Mouse (Mus musculus) midbrain, embryonic 16.5 days (tissue): ENCODE results near the gene Greb1. TPM values are rescaled to one million over a fixed set of nuclear protein-coding genes. Genes with fewer than 3 reads are reported as not detected.
A peak's percentile ranks its signal among the peaks of the same experiment; 100 is the strongest.

Experiments used
- ATAC-seq: fragments of 200-750 bp; cut with Nextera tagmentation; 2 replicates; pipeline ENCODE4 v1.8.0; 2017; ENCODE audit warnings: moderate TSS enrichment
- H3K27ac ChIP-seq: fragments of 300-500 bp; sonication (generic); 2 replicates; pipeline ENCODE4 v1.5.1; 2014; ENCODE audit warnings: mild to moderate bottlenecking, low read length, mixed read lengths
- H3K27me3 ChIP-seq: fragments of 300-500 bp; sonication (generic); 2 replicates; pipeline ENCODE4 v1.6.1; 2014; ENCODE audit warnings: low read depth, low read length, mixed read lengths; ENCODE audit not compliant: control insufficient read depth, insufficient read depth
- H3K36me3 ChIP-seq: fragments of 300-500 bp; sonication (generic); 2 replicates; pipeline ENCODE4 v1.6.1; 2014; ENCODE audit warnings: mild to moderate bottlenecking, low read length, moderate library complexity, mixed read lengths; ENCODE audit not compliant: control insufficient read depth, insufficient read depth
- H3K4me1 ChIP-seq: fragments of 300-500 bp; sonication (generic); 2 replicates; pipeline ENCODE4 v1.6.1; 2014; ENCODE audit warnings: mild to moderate bottlenecking, low read length, mixed read lengths; ENCODE audit not compliant: control insufficient read depth, insufficient read depth
- H3K4me2 ChIP-seq: fragments of 300-500 bp; sonication (generic); 2 replicates; pipeline ENCODE4 v1.6.1; 2014; ENCODE audit warnings: mild to moderate bottlenecking, low read length, mixed read lengths
- H3K4me3 ChIP-seq: fragments of 300-500 bp; sonication (generic); 2 replicates; pipeline ENCODE4 v1.5.1; 2014; ENCODE audit warnings: low read depth, mild to moderate bottlenecking, low read length, moderate library complexity, mixed read lengths
- H3K9ac ChIP-seq: fragments of 300-500 bp; sonication (generic); 2 replicates; pipeline ENCODE4 v1.6.1; 2014; ENCODE audit warnings: low read depth, low read length, mixed read lengths
- H3K9me3 ChIP-seq: fragments of 300-500 bp; sonication (generic); replicated peaks from 2 replicates; pipeline ENCODE4 v1.6.1; 2014; ENCODE audit warnings: mild to moderate bottlenecking, low read length, mixed read lengths; ENCODE audit not compliant: control insufficient read depth, poor library complexity, severe bottlenecking
- WGBS: fragments of 180-500 bp; shearing (Covaris S2); extraction: QIAGEN DNeasy Blood & Tissue Kit; methylation state at CpG from one replicate; pipeline ENCODE4 v1.1.7; 2014; 5-methylcytosine and 5-hydroxymethylcytosine counted together
- polyA plus RNA-seq: library from polyadenylated mRNA; unstranded; fragments of >200 nt; fragmentation: Nextera tagmentation; extraction: Ambion mirVana; gene quantifications from 2 replicates; pipeline ENCODE4 v1.2.1, GENCODE M21; 2015

Gene Greb1
- polyA plus RNA-seq, 1 experiment from 2014 or later = 0.98 TPM

- Histone ChIP-seq H3K4me2 (no peak overlapping the region), H3K9me3 (no peaks in the 10 kb centered on the region), H3K9ac (no peak overlapping the region), H3K27ac (no peak overlapping the region; the same call in 1 of the 2 replicates), H3K4me3 (no peak overlapping the region), H3K27me3 (no peaks in the 10 kb centered on the region), H3K36me3 (no peaks in the 10 kb centered on the region), H3K4me1 (peaks cover 2% of the 10 kb centered on the region; the same call in 1 of the 2 replicates)
- no peak for ATAC-seq
- WGBS = 36% methylated on average over 8 of the region's 8 CpGs
These were observed 156.0 kb downstream of the Greb1 start for GRCm38 (mm10) chr12:16644698-16645097.

GRCm38 (mm10) chr12:16643508-16644345, 157.0 kb downstream of the Greb1 start:
- Histone ChIP-seq H3K9me3 (no peaks in the 10 kb centered on the region), H3K27ac (peak overlapping the region; percentile 60), H3K9ac (peak overlapping the region; percentile 26; the same call in 1 of the 2 replicates), H3K36me3 (no peaks in the 10 kb centered on the region), H3K4me3 (no peak overlapping the region), H3K27me3 (no peaks in the 10 kb centered on the region), H3K4me2 (no peak overlapping the region), H3K4me1 (peaks cover 2% of the 10 kb centered on the region; the same call in 1 of the 2 replicates)
- WGBS = 38% methylated on average over 12 of the region's 12 CpGs
- ATAC-seq = peak; percentile 81

GRCm38 (mm10) chr12:16642000-16642399, 158.7 kb downstream of the Greb1 start:
- H3K27ac ChIP-seq = no peak overlapping the region
- no peaks in the 10 kb centered on the region for H3K27me3 ChIP-seq
- H3K4me3 ChIP-seq = no peak overlapping the region
- peaks cover 2% of the 10 kb centered on the region; the same call in 1 of the 2 replicates for H3K4me1 ChIP-seq
- H3K4me2 ChIP-seq = no peak overlapping the region
- ATAC-seq = no peak
- H3K9me3 ChIP-seq = no peaks in the 10 kb centered on the region
- no peaks in the 10 kb centered on the region for H3K36me3 ChIP-seq
- WGBS = 63% methylated on average over 5 of the region's 5 CpGs
- no peak overlapping the region for H3K9ac ChIP-seq

GRCm38 (mm10) chr12:16640075-16640474, 160.6 kb downstream of the Greb1 start:
- Histone ChIP-seq H3K36me3 (no peaks in the 10 kb centered on the region), H3K27ac (no peak overlapping the region), H3K4me1 (peaks cover 2% of the 10 kb centered on the region; the same call in 1 of the 2 replicates), H3K27me3 (no peaks in the 10 kb centered on the region), H3K9ac (no peak overlapping the region), H3K4me2 (no peak overlapping the region), H3K9me3 (no peaks in the 10 kb centered on the region), H3K4me3 (no peak overlapping the region)
- 93% methylated on average over 6 of the region's 6 CpGs for WGBS
- ATAC-seq = no peak

- no peak overlapping the region for H3K4me3 ChIP-seq
- peaks cover 2% of the 10 kb centered on the region; the same call in 1 of the 2 replicates for H3K4me1 ChIP-seq
- H3K9me3 ChIP-seq = no peaks in the 10 kb centered on the region
- no peaks in the 10 kb centered on the region for H3K36me3 ChIP-seq
- no peak overlapping the region for H3K4me2 ChIP-seq
- no peak overlapping the region for H3K9ac ChIP-seq
- H3K27ac ChIP-seq = no peak overlapping the region
- ATAC-seq = no peak
- 69% methylated on average over 12 of the region's 12 CpGs for WGBS
- H3K27me3 ChIP-seq = no peaks in the 10 kb centered on the region
These were observed 161.5 kb downstream of the Greb1 start for GRCm38 (mm10) chr12:16639078-16639771.

GRCm38 (mm10) chr12:16635816-16636215, 164.9 kb downstream of the Greb1 start:
- no peak for ATAC-seq
- no peaks in the 10 kb centered on the region for H3K9me3 ChIP-seq
- H3K4me1 ChIP-seq = no peaks in the 10 kb centered on the region
- no peak overlapping the region for H3K4me2 ChIP-seq
- no peak overlapping the region for H3K4me3 ChIP-seq
- no peak overlapping the region for H3K27ac ChIP-seq
- no peaks in the 10 kb centered on the region for H3K36me3 ChIP-seq
- no peaks in the 10 kb centered on the region for H3K27me3 ChIP-seq
- 80% methylated on average over 6 of the region's 6 CpGs for WGBS
- H3K9ac ChIP-seq = no peak overlapping the region

GRCm38 (mm10) chr12:16634075-16634813, 166.4 kb downstream of the Greb1 start:
- no peaks in the 10 kb centered on the region for H3K4me1 ChIP-seq
- no peak overlapping the region for H3K27ac ChIP-seq
- ATAC-seq = peak; percentile 56; the same call in 1 of the 2 replicates
- H3K4me2 ChIP-seq = no peak overlapping the region
- WGBS = 63% methylated on average over 14 of the region's 14 CpGs
- H3K36me3 ChIP-seq = no peaks in the 10 kb centered on the region
- no peaks in the 10 kb centered on the region for H3K9me3 ChIP-seq
- no peak overlapping the region for H3K9ac ChIP-seq
- no peaks in the 10 kb centered on the region for H3K27me3 ChIP-seq
- no peak overlapping the region for H3K4me3 ChIP-seq

- H3K9me3 ChIP-seq = no peaks in the 10 kb centered on the region
- H3K4me3 ChIP-seq = no peak overlapping the region
- H3K27ac ChIP-seq = no peak overlapping the region
- no peaks in the 10 kb centered on the region for H3K4me1 ChIP-seq
- 84% methylated on average over 6 of the region's 6 CpGs for WGBS
- H3K36me3 ChIP-seq = no peaks in the 10 kb centered on the region
- no peak overlapping the region for H3K9ac ChIP-seq
- ATAC-seq = no peak
- H3K4me2 ChIP-seq = no peak overlapping the region
- H3K27me3 ChIP-seq = no peaks in the 10 kb centered on the region
These were observed 167.5 kb downstream of the Greb1 start for GRCm38 (mm10) chr12:16633235-16633634.
